Comparison of ENCODE assay signal across 25 mouse cellular contexts in the genomic region with DNA sequence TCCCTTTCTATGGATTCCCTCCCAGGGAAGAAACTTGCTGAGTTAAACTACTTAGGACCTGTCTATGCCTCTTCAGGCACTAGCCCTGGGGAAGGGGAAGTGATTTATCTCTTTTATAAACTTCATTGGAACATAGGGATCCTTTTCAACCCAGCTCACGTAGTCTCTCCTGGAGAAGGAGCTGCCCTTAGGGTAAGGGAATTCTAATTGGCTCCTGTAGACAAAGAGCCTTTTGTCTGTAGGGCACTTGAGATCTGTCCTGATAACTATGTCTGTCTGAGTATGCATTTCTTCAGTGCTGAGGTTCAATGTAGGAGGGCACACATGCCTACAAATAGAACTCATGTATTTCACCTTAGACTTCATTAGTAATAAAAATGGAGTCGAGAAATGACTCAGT.
DNase-seq lines count a peak whose midpoint lies in the region; ATAC-seq lines count a peak whose summit lies in the region.
"Had no signal": no experiment of that assay in that cellular context is flagged by ENCODE, and none has a peak within 500 bp of the region (broad histone marks: within the 10 kb centered on the region; RNA-seq: fewer than 3 reads in every experiment).

No protein-coding gene starts in this region.

- H3K27ac ChIP-seq in lung, embryonic 16.5 days (ENCODE audit: low read length): no peak overlapping the region
- H3K27ac ChIP-seq in intestine, embryonic 16.5 days (ENCODE audit: low read length): no peak overlapping the region
- H3K27ac ChIP-seq: embryonic facial prominence, embryonic 10.5 days; heart, embryonic 13.5 days; hindbrain, embryonic 14.5 days; kidney, postnatal 0 days; layer of hippocampus, adult 2 months; left cerebral cortex, adult 2 months; limb, embryonic 10.5 days; midbrain, embryonic 15.5 days; stomach, postnatal 0 days had no signal

- H3K9ac ChIP-seq in lung, embryonic 16.5 days (ENCODE audit: low read length): no peak overlapping the region
- no peak overlapping the region for H3K9ac ChIP-seq in intestine, embryonic 16.5 days (ENCODE audit: low read depth, low read length)
- H3K9ac ChIP-seq: heart, embryonic 13.5 days; hindbrain, embryonic 14.5 days; midbrain, embryonic 15.5 days had no signal

- H3K9me3 ChIP-seq in lung, embryonic 16.5 days (ENCODE audit: control insufficient read depth, low read length): no peaks in the 10 kb centered on the region
- no peaks in the 10 kb centered on the region for H3K9me3 ChIP-seq in intestine, embryonic 16.5 days (ENCODE audit: control insufficient read depth, low read length)
- H3K9me3 ChIP-seq: G1E; limb, embryonic 10.5 days; midbrain, embryonic 15.5 days had no signal

- no peaks in the 10 kb centered on the region for H3K36me3 ChIP-seq in lung, embryonic 16.5 days (ENCODE audit: control insufficient read depth, insufficient read depth, low read length)
- H3K36me3 ChIP-seq in intestine, embryonic 16.5 days (ENCODE audit: control insufficient read depth, insufficient read depth, low read length): no peaks in the 10 kb centered on the region
- H3K36me3 ChIP-seq: embryonic facial prominence, embryonic 10.5 days; G1E; heart, embryonic 13.5 days; limb, embryonic 10.5 days; midbrain, embryonic 15.5 days had no signal

- H3K4me1 ChIP-seq in lung, embryonic 16.5 days (replicated peaks; ENCODE audit: control insufficient read depth, insufficient read depth, low read length): no peaks in the 10 kb centered on the region
- no peaks in the 10 kb centered on the region for H3K4me1 ChIP-seq in intestine, embryonic 16.5 days (ENCODE audit: control insufficient read depth, insufficient read depth, low read length)
- H3K4me1 ChIP-seq: embryonic facial prominence, embryonic 10.5 days; heart, embryonic 13.5 days; limb, embryonic 10.5 days; midbrain, embryonic 15.5 days had no signal

- no peak overlapping the region for H3K4me3 ChIP-seq in lung, embryonic 16.5 days (ENCODE audit: low read length)
- H3K4me3 ChIP-seq in intestine, embryonic 16.5 days (ENCODE audit: low read length): no peak overlapping the region
- H3K4me3 ChIP-seq: embryonic facial prominence, embryonic 10.5 days; heart, embryonic 13.5 days; layer of hippocampus, adult 2 months; left cerebral cortex, adult 2 months; limb, embryonic 10.5 days; midbrain, embryonic 15.5 days; myocyte had no signal

- H3K27me3 ChIP-seq in lung, embryonic 16.5 days (ENCODE audit: control insufficient read depth, insufficient read depth, low read depth, low read length): no peaks in the 10 kb centered on the region
- H3K27me3 ChIP-seq in intestine, embryonic 16.5 days (replicated peaks; ENCODE audit: control insufficient read depth, insufficient read depth, low read length): no peaks in the 10 kb centered on the region
- H3K27me3 ChIP-seq: heart, embryonic 13.5 days; midbrain, embryonic 15.5 days had no signal

- WGBS in lung, embryonic 16.5 days: 25% methylated on average over 2 of the region's 2 CpGs
- 50% methylated on average over 2 of the region's 2 CpGs for WGBS in intestine, embryonic 16.5 days

- DNase-seq in embryo, embryonic 10 days (ENCODE audit: low spot score): peak; percentile 5
- no peak for DNase-seq in embryo, embryonic 9.5 days (ENCODE audit: extremely low spot score)
- DNase-seq in lung, adult 18-20 months: no peak
- peak; percentile 2 for DNase-seq in embryo, embryonic 10.5 days (ENCODE audit: low spot score)
- DNase-seq in adipocyte (ENCODE audit: low spot score): no peak
- no peak for DNase-seq in adrenal gland, postnatal 10 days
- DNase-seq: cerebellum, postnatal 10 days; gastrocnemius, postnatal 10 days; heart, adult 18-20 months; kidney, adult 11 months; lung, adult 2 months; right cerebral cortex, postnatal 4 days had no signal

- peak; percentile 69 for ATAC-seq in lung, embryonic 16.5 days (ENCODE audit: low read depth)
- peak; percentile 72 for ATAC-seq in intestine, embryonic 16.5 days
- ATAC-seq: midbrain, embryonic 15.5 days had no signal

- no peak overlapping the region for H3K4me2 ChIP-seq in lung, embryonic 16.5 days (ENCODE audit: low read depth, low read length)
- no peak overlapping the region for H3K4me2 ChIP-seq in intestine, embryonic 16.5 days (ENCODE audit: low read depth, low read length)
- H3K4me2 ChIP-seq: heart, embryonic 13.5 days; hindbrain, embryonic 14.5 days; midbrain, embryonic 15.5 days had no signal

Comparison
In these comparisons a context has a peak if more than half of its experiments do, and no peak if none do; other contexts are left out.
1. DNase-seq: peak in embryo, embryonic 10 days (single experiment) and embryo, embryonic 10.5 days (single experiment); none in embryo, embryonic 9.5 days (single experiment), lung, adult 18-20 months (0 of 2), adipocyte (single experiment) and adrenal gland, postnatal 10 days (single experiment).